Mouse (Mus musculus): ENCODE results near the gene Ccne1.

DNA sequence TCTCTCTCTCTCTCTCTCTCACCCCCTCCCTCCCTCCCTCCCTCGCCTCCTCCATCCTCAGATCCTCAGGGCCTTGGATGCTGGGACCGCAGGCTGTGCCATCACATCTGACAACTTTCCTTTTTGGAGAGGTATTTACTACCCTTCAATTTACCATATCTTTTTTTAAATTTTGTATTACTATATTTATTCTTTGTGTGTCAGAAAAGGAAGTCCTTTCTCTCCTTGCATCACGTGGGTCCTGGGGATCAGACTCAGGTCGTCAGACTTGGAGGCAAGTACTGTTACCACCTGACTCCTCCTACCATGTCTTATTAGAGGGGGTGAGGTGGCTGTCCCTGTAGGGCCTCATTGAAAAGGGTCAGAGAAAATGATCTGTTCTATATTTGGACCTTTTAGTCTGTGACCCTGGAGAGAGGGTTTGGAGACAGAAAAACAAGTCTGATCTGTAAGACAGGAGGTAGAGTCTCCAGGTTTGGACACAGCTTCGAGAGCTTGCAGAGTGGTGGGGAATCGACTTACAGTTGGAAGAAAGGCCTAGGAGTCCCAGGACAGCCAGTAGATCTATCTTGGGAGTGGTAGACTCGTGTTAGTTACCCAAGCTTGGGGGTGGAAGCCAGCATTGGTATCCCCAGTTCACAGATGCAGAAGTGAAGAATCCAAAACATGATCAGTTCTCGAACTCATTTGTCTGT, 47.6 kb downstream of the Ccne1 start:
- TF ChIP-seq CTCF (IDR thresholded peaks at IDR 0.05; ENCODE audit: insufficient read depth, low read depth, low read length) = no peak
- TF ChIP-seq POLR2A (IDR thresholded peaks at IDR 0.05; ENCODE audit: insufficient read depth, low read depth, low read length) = no peak

Measured in olfactory bulb, adult 2 months (tissue).